Mouse (Mus musculus) left cerebral cortex, adult 9 months (tissue): ENCODE measurements around the gene Mtch1.

Experiments used
- DNase-seq, 2 experiments: peaks; one replicate each; pipeline ENCODE4 v3.0.0; 2022; ENCODE audit warnings: low spot score in 2 of 2

Mtch1 gene

DNA sequence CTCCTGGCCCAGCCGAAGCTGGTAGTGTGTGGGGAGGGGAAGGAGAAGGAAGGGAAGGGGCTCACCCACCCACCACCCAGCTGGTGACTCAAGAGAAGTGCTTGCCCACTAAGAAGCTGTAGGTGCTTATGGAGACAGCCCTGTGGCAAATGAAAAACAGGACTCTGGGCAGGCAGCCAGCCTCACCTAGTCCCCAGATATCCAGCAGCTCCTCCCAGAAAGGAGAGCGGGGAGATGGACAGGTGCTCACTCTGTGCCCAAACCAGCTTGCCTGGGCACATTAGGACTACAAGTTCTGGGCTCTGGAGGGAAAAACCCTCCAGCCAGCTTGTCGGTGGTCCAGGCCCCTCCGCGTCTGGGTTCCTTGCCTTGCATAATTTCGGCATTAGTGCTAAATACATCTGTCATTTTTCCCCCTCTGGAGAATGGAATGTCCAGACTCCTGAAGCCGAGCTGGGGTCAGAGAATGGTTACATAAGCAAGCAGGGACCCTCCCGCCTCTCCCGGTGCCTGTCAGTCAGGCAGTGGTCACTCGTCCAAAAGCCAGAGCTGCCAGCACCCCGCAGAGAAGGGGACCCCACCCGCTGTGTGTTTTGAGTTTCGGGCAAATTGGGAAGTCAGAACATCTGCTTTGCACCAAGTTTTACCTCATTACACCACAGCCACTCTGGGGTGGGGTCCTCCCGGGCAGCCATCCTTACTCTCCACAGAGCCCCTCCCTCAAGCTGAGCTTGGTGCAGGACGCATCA, 42.5 kb downstream of the Mtch1 start:
- no peak for DNase-seq

DNA sequence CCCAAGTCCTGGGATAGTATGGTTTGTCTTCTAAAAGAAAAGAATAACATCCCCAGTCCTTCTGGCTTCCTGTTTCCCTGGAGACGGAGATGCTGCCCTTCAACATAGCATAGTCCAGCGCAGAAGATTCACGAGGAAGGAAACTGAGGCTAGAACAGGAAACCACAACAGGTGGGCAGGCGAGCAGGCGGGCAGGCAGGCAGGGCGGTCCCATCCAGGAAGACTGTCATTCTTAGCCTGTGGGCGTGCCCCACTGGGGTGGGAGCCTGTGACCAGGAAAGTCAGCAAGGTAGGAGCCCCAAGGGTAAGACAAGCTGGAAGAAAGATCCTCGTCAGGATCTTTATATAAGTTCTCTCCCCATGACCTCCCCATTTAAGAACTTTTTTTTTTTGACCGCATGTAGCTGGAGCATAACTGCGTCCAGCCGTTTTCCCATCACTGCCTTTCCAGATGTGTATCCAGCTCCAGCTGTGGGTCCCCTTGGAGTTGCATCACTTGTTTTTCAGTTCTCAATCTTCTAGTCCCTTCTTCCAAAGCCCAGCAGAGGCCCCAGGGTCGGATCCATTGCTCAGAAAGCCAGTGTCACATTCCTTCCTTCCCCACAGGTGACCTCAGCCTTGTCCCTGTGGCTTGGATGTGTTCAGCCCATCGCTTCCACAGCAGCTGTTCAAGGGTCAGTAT, 43.2 kb downstream of the Mtch1 start:
- DNase-seq = no peak

DNA sequence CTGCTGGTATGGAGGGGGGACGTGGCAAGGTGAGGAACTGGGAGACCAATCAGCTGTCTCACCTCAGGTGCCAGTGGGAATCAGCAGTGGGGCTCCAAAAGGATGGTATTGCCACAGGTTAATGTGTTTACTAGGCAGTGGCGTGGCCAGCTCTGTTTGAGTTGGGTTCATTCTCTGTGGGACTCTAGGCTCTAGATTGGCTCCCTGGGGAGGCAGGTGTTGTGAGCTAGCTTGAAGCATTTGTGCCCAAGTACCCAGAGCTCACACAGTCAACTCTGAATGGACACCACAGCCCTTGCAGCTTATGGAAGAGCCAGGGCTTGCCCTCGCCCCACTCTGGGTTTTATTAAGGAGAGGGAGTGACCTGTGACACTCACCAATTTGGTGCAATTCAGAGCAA, 43.9 kb downstream of the Mtch1 start:
- DNase-seq = no peak

DNA sequence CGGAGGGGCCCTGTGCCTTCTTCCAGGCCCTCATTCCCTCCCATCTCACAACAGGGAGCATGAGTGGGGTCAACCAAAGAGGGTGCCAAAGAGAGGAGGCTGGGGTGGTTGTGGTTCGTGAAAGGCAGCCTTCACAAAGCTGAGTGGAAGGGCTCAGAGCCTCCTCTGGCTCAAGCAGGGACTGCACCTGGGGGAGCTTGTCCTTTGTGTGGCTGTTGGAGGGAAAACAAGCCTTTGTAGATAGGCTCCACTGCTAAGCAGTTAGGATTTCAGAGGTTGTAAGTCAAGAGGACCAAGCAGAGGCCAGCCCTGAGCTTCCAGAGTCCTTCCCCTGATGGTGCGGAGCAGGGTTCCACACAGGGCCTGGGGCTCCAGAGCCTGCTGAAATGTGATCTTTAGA, 44.6 kb downstream of the Mtch1 start:
- DNase-seq = no peak

DNA sequence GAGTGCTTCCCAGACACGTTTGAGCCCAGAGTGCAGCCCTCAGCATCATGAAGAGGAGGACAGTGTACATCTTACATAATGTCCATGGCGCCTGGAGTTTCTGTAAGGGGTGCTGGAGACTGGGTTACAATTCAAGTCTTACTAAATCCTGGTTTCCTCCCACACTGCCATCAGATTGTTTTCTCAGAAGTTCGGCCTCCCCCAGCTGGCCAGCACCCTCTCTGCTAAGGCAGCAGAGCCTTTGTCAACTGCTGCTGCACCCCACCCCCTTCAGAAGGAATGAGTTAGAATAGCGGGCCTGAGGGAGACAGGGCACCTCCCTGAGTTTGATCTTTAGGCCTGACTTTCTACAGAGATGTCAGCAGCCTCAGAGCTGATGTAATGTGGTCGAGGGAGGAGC, 45.6 kb downstream of the Mtch1 start:
- no peak for DNase-seq

DNA sequence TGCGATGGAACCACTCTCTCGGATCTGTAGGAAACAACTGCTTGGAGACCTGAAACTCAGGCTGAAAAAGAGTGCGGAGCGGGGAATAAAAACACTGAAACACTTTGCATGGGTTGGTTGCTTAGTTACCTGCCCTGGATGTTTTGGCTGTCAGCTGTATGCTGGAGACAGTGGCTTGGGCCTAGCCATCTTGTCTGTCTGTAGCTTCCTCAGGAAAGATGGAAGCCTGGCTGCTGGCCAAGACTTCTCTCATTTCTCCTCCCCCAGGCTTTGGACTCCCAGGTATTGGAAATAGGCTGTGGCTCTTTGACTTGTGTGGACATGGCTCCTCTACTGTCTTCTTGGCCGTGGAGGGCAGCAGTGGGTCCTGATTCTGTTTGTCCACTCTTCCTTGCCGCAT, 46.3 kb downstream of the Mtch1 start:
- no peak for DNase-seq

DNA sequence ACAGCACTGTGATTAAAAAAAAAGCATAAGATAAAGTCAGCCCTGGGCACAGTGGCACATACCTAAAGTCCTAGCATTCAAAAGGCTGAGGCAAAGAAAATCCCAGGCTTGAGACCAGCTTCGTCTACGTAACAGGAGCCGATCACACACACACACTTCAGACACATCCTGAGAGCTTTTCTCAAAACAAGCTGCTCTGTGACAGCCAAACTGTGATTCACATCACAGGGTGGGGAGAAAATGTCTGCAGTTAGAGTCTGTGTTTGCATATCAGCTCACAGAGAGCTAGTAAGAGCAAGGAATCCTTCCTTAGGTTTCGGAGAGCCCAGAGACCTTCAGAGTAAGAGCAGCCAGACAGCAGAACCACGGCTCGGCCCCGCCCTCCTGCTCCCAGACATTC, 46.8 kb downstream of the Mtch1 start:
- DNase-seq = no peak

DNA sequence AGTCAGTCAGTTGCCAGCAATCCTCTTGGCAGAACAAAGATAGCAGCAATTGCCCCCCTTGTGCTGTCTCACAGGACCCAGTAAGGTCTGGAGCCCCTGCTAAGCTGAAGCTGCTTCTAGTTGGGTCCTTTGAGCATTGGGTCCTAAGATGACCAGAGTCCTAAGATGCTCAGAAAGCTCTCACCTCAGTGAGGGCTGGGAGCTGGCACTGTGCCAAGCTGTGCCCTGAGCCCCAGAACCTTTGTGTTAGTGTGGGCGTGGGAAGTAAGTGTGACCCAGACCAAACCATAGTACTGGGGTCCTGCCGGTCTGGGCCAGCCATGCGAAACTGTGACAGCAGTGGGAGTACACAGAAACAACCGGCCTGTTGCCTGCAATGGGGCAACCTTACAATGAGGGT, 48.5 kb downstream of the Mtch1 start:
- DNase-seq = no peak

DNA sequence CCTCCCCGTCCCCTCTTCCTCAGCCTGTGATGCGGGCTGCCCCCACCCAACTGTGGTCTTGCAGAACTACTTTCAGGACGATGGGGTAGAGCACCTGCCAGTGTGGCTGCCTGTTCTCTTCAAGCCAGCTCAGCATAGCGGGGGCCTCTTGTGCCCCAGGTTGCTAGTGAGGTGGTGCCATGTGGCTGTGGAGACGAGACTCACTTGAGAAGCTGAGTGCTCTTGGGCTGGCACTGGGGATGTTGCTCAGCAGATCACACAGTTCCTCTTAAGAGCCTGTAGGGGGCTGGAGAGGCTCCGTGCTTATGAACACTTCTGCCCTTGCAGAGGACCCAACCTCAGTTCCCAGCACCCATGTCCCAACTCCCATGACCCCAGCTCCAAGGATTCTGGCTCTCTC, 49.9 kb downstream of the Mtch1 start:
- DNase-seq = no peak

DNA sequence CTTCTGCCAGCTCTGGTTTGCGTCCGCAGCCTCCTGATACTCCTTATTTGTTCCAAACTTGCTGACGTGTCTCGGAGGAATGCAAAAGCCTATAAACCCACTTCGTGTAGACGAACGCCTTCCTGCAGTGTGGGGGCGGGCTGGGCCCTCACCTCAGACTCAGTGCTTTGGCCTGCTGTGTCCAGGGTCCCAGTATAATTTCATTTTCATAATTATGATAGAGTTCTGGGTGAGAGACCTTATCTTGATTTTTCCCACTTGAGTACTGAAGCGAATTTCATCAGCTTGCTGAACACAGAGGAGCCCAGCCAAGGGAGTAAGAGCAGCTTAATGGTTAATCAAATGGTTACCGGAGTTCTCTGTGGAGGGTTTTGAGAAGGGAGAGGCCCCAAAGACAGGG, 50.4 kb downstream of the Mtch1 start:
- no peak for DNase-seq

DNA sequence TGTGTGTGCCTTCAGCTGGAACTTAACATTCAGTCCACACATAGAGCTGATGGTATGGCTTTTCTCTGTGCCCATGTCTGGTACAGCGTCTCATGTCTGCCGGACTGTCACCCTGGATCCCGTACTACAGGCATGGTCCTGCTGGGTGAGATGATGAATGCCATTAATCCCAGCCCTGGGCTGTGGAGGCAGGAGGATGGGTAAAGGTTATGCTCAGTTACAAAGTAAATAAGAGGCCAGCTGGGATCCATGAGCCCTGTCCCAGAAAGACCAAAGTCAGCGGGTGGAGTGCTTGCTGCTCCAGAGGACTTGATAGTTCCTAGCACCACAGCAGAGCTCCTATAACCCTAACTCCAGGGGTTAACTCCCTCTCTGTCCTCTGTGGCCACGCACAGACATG, 51.9 kb downstream of the Mtch1 start:
- DNase-seq = no peak

DNA sequence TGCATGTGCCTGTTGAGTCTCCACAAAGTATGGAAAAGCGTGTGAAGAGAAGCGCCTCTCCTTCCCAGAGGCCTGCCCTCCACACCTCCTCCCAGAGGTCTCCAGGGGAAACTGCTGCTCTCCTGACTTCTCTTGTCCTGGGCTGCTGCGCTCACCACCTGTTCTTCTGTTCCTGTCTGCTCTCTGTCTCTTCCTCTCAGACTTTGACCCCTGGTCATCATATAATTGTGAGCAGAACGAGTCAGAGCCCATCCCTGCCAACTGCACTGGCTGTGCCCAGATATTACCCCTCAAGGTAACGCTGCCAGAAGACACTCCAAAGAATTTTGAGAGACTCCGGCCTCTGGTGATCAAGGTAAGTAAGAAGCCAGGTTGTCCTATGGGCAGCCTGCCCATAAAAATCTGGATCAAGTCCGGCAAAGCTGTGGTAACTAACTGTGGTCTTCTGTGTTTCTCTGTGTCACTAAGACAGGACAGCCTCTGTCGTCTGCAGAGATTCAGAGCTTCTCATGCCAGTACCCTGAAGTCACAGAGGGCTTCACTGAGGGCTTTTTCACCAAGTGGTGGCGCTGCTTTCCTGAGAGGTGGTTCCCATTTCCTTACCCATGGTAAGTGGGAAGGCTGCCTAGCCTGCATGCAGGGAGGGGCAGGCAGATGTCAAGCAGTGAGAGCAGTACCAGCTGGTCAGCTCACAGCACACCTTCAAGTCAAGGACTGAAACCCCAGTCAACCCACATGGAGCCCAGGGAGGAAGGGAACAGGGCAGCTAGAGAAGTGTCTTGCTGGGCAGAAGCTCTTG, 53.7 kb downstream of the Mtch1 start:
- DNase-seq = no peak

DNA sequence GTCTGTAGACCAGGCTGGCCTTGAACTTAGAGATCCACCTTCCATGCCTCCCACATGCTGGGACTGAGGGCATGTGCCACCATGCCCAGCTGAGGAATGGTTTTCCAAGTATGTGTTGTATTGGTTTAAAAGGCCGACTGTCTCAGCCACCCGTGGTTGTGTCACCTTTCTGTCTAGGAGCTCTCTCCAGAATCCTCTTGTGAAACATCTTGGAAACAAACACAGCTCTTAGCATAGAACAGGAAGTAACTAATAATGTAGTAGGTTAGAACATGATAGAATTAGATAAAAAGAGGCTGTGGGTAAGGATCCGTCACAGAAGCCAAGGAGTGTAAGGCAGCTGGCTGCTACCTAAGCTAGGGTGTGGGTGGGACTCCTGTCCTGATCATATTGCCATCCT, 54.7 kb downstream of the Mtch1 start:
- no peak for DNase-seq

DNA sequence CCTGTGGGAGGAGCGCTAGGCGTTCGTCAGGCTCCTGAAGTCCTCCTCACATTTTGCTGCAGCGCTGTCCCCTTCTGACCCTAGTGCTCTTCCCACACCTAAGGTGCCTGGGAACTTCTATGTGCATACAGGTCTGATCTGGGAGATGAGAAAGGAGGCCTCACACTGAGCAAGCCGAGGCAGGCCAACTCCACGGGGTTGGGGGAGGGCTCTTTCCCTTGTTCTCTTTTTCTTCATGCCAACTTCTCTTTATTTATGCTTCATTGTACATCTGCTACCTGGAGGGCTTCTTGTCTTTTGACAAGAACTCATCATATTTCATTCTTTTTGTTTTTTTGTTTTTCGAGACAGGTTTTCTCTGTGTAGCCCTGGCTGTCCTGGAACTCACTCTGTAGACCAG, 55.9 kb downstream of the Mtch1 start:
- no peak for DNase-seq

DNA sequence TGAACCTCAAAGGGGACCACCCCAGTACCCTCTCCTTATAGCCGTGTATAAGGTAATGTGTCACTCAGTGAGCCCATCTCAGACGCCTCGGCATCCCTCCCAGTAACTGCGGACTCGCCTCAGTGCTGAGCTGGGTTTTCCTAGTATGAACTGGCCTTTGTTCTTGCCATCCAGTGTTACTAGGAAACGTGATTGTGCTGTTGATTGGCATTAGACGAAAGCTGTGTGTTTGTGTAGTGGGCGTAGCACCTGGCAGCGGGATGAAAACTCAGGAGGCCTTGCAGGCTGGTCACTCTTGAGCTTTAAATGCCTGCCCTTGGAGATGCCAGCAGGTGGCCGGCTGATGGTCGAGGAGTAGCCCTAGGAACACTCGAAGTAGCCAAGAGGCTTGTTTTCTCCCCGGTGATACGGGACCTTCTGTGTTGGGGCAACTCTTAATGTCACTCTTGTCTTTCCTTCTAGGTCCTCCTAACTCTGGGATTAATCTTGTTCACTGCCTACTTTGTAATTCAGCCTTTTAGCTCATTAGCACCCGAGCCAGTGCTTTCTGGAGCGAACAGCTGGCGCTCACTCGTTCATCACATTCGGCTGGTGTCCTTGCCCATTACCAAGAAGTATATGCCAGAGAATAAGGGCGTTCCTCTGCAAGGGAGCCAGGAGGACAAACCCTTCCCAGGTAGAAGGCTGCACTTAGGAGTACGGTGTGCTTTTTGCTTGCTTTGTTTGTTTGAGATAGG, 65.3 kb downstream of the Mtch1 start:
- no peak for DNase-seq
